Mouse (Mus musculus) C2C12 (cell line): ENCODE measurements at regions not wholly inside any gene's neighbourhood (a gene's known extent, or its start where the extent isn't known, plus 50 kb on each side); places are given as distances from the start of the nearest gene placed in this dataset.

Experiments
- CTCF ChIP-seq: IDR thresholded peaks from one replicate; pipeline ENCODE4 v1.5.1; 2011; ENCODE audit not compliant: control insufficient read depth, insufficient read depth, insufficient read length
- MAX ChIP-seq: IDR thresholded peaks from one replicate; pipeline ENCODE4 v1.6.1; 2011; ENCODE audit warnings: mild to moderate bottlenecking, control low read depth
- MYOD1 ChIP-seq: IDR thresholded peaks from one replicate; pipeline ENCODE4 v1.6.1; 2011; ENCODE audit warnings: low read depth; ENCODE audit not compliant: control insufficient read depth, insufficient read length

GRCm38 (mm10) chr1:30696342-30696741, 177.4 kb downstream of the Phf3 start:
- no peak for TF ChIP-seq CTCF
- no peak for TF ChIP-seq MAX
- no peak for TF ChIP-seq MYOD1
